Mouse (Mus musculus) ovary, adult 18-20 months (tissue): ENCODE measurements around the gene Ccdc146.

ENCODE experiments used
- DNase-seq: peaks from one replicate; pipeline ENCODE4 v3.0.0; 2022; ENCODE audit warnings: low spot score, mixed read lengths

Ccdc146 gene

GRCm38 (mm10) chr5:21263202-21264055 is 161.0 kb downstream of the Ccdc146 start:
- DNase-seq, result no peak

GRCm38 (mm10) chr5:21261202-21261844 is 163.2 kb downstream of the Ccdc146 start:
- DNase-seq, result no peak

GRCm38 (mm10) chr5:21260746-21261145 is 163.7 kb downstream of the Ccdc146 start:
- no peak for DNase-seq

- no peak for DNase-seq
Observed at GRCm38 (mm10) chr5:21257806-21258205, 166.7 kb downstream of the Ccdc146 start.

GRCm38 (mm10) chr5:21257126-21257525 is 167.4 kb downstream of the Ccdc146 start:
- DNase-seq, result no peak

- no peak for DNase-seq
Observed at GRCm38 (mm10) chr5:21255551-21256132, 168.8 kb downstream of the Ccdc146 start.

GRCm38 (mm10) chr5:21254731-21255525 is 169.5 kb downstream of the Ccdc146 start:
- DNase-seq, result no peak

GRCm38 (mm10) chr5:21248834-21249233 is 175.6 kb downstream of the Ccdc146 start:
- no peak for DNase-seq

- DNase-seq, result no peak
Observed at GRCm38 (mm10) chr5:21247916-21248315, 176.6 kb downstream of the Ccdc146 start.

GRCm38 (mm10) chr5:21246794-21247193 is 177.7 kb downstream of the Ccdc146 start:
- DNase-seq, result no peak

GRCm38 (mm10) chr5:21245241-21245640 is 179.2 kb downstream of the Ccdc146 start:
- DNase-seq, result no peak

- no peak for DNase-seq
Observed at GRCm38 (mm10) chr5:21244575-21244974, 179.9 kb downstream of the Ccdc146 start.
